Mouse (Mus musculus) lung, adult 2 months (tissue): ENCODE measurements around the gene Tbc1d23.

ENCODE experiments used
- CTCF ChIP-seq: fragments of 200-500 bp; IDR thresholded peaks from 2 replicates; pipeline ENCODE4 v1.5.1; 2011; ENCODE audit warnings: mild to moderate bottlenecking, low read length, control low read depth; ENCODE audit not compliant: insufficient read depth
- POLR2A ChIP-seq: fragments of 200-500 bp; IDR thresholded peaks from 2 replicates; pipeline ENCODE4 v1.6.1; 2011; ENCODE audit warnings: low read depth, mild to moderate bottlenecking, control low read depth, low read length, borderline replicate concordance; ENCODE audit errors: extremely low read depth

DNA sequence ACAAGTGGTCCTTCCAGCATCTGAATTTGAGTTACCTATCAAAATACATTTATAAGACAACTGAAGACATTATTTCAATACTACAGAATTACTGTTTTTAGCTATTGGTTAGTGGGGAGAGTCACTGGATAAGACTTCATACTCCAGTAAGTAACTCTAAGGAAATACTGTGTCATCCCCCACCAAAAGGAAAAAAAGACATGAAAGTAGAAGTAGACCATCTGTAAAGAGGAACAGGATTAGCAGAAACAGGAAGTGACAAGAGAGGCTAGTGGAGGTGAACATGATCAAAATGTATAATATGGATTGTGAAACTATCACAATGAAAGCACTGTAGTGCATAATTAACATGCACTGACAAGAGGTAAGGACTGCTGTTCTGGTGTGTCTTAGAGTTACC is 15.3 kb downstream of the Tbc1d23 start:
- TF ChIP-seq CTCF (no peak), POLR2A (no peak)
